Mouse (Mus musculus) cortical plate, adult 2 months (tissue): Measurements from ENCODE around the gene Socs5. TPM values are rescaled to one million over a fixed set of nuclear protein-coding genes. Genes with fewer than 3 reads are reported as not detected.

Experiments used
- H3K27ac ChIP-seq: fragments of 200-500 bp; 2 replicates; pipeline ENCODE4 v1.5.1; 2012; ENCODE audit warnings: low read length, control low read depth, inconsistent platforms; ENCODE audit not compliant: insufficient read depth
- H3K4me1 ChIP-seq: fragments of 200-500 bp; 2 replicates; pipeline ENCODE4 v1.6.1; 2011; ENCODE audit warnings: low read length; ENCODE audit not compliant: control insufficient read depth, insufficient read depth
- H3K4me3 ChIP-seq: fragments of 200-500 bp; 2 replicates; pipeline ENCODE4 v1.5.1; 2011; ENCODE audit warnings: mild to moderate bottlenecking, low read length, control low read depth; ENCODE audit not compliant: insufficient read depth
- CTCF ChIP-seq: fragments of 200-500 bp; IDR thresholded peaks from 2 replicates; pipeline ENCODE4 v1.5.1; 2011; ENCODE audit warnings: mild to moderate bottlenecking, control low read depth, low read length; ENCODE audit not compliant: insufficient read depth; ENCODE audit errors: extremely low read depth
- POLR2A ChIP-seq: fragments of 200-500 bp; IDR thresholded peaks from 2 replicates; pipeline ENCODE4 v1.6.1; 2011; ENCODE audit warnings: mild to moderate bottlenecking, low read length, control low read depth; ENCODE audit not compliant: insufficient read depth; ENCODE audit errors: extremely low read depth
- polyA plus RNA-seq: library from polyadenylated mRNA; depleted of rRNA; stranded (reverse); fragments of >200 nt; gene quantifications from 2 replicates; pipeline ENCODE4 v1.2.3, GENCODE M21; 2012

The Socs5 gene
- polyA plus RNA-seq, 1 experiment, result 64.1 TPM

DNA sequence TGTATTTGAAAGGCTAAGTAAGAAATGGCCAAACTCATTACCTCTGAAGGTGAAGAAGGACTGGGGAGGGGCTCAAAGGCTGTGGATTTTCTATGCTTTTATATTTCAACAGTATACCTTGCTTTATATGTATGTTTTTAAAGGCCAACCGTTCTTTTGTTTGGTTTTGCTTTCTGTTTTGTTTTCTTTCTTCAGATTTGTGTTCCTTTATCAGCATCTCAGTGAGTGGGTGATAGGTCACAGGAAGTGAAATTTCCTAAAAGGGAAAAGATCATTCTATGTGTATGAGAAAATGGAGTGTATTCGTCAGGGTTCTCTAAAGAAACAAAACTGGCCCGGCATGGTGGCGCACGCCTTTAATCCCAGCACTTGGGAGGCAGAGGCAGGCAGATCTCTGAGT is 23.8 kb upstream of the Socs5 start:
- H3K4me1 ChIP-seq, result no peaks in the 10 kb centered on the region
- H3K4me3 ChIP-seq, result no peak overlapping the region
- no peak for TF ChIP-seq POLR2A
- TF ChIP-seq CTCF, result no peak
- H3K27ac ChIP-seq, result no peak overlapping the region

- H3K4me3 ChIP-seq, result no peak overlapping the region
- no peak for TF ChIP-seq POLR2A
- TF ChIP-seq CTCF, result no peak
- H3K27ac ChIP-seq, result no peak overlapping the region
- no peaks in the 10 kb centered on the region for H3K4me1 ChIP-seq
Observed at GRCm38 (mm10) chr17:87085726-87086125, 21.8 kb upstream of the Socs5 start.

DNA sequence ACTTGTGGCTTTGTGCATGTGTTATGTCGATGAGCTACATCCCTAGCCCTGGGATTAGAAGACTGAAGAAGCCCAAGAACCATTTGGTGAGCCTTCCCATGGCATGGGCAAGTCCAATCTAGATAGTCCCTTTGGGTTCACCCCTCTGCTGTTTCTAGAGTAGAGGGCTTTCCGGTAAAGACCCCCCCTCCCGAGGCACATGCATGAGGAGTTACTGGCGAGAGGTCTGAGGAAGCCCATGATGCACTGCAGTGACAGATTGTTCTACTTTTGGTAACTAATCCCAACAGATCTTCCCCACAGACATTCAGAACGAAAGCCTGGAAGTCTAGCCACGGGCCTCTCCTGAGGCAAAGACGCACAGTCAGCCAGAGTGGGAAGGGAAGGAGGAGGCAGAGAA is 18.2 kb upstream of the Socs5 start:
- Histone ChIP-seq H3K4me1 (no peaks in the 10 kb centered on the region), H3K27ac (no peak overlapping the region), H3K4me3 (no peak overlapping the region)
- TF ChIP-seq CTCF (no peak), POLR2A (no peak)

GRCm38 (mm10) chr17:87093061-87093460 is 14.4 kb upstream of the Socs5 start:
- no peak overlapping the region for H3K27ac ChIP-seq
- TF ChIP-seq CTCF, result no peak
- no peak for TF ChIP-seq POLR2A
- H3K4me1 ChIP-seq, result no peaks in the 10 kb centered on the region
- H3K4me3 ChIP-seq, result no peak overlapping the region

GRCm38 (mm10) chr17:87096951-87097350 is 10.5 kb upstream of the Socs5 start:
- Histone ChIP-seq H3K27ac (no peak overlapping the region), H3K4me1 (no peaks in the 10 kb centered on the region), H3K4me3 (no peak overlapping the region)
- TF ChIP-seq POLR2A (no peak), CTCF (no peak)

- H3K4me1 ChIP-seq, result no peaks in the 10 kb centered on the region
- no peak overlapping the region for H3K27ac ChIP-seq
- TF ChIP-seq CTCF (no peak), POLR2A (no peak)
- no peak overlapping the region for H3K4me3 ChIP-seq
Observed at GRCm38 (mm10) chr17:87097576-87097975, 9.9 kb upstream of the Socs5 start.

DNA sequence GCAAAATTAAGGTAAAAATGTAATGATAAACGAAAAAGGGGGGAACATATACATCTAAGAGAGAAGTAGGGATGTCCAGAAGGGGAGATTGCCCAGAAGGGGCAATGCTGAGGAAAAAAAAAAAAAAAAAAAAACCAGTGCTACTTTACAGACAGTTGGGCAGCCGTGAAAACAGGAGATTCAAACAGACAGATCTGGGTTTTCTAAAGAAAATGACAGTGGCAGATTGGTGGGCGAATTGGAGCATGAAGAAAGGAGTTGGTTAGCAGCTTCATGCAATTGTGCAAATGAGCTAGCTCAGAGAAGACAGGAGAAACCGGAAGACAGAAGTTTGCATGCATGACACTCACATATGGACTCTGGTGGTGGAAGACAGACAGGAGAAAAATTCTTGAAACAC is 6.5 kb upstream of the Socs5 start:
- no peak overlapping the region for H3K27ac ChIP-seq
- no peak for TF ChIP-seq CTCF
- H3K4me3 ChIP-seq, result no peak overlapping the region
- H3K4me1 ChIP-seq, result no peaks in the 10 kb centered on the region; the same call in 1 of the 2 replicates

- Histone ChIP-seq H3K4me3 (no peak overlapping the region), H3K27ac (no peak overlapping the region), H3K4me1 (no peaks in the 10 kb centered on the region; the same call in 1 of the 2 replicates)
- TF ChIP-seq CTCF (no peak), POLR2A (no peak)
Observed at GRCm38 (mm10) chr17:87102636-87103035, 4.8 kb upstream of the Socs5 start.

DNA sequence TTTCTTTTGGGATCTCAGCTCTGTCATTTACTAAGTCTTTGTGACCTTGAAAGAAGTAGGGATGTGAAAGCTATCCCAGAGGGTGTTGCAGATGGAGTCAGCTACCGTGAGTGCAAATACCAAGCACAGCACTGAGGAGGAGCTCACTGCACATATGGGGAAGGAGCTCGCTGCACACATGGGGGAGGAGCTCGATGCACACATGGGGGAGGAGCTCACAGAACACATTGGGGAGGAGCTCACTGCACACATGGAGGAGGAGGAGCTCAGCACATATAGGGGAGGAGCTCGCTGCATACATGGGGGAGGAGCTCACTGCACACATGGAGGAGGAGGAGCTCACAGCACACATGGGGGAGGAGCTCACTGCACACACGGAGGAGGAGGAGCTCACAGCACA is 4.4 kb upstream of the Socs5 start:
- Histone ChIP-seq H3K27ac (no peak overlapping the region), H3K4me3 (no peak overlapping the region), H3K4me1 (no peaks in the 10 kb centered on the region; the same call in 1 of the 2 replicates)
- TF ChIP-seq POLR2A, result no peak
- TF ChIP-seq CTCF, result no peak

DNA sequence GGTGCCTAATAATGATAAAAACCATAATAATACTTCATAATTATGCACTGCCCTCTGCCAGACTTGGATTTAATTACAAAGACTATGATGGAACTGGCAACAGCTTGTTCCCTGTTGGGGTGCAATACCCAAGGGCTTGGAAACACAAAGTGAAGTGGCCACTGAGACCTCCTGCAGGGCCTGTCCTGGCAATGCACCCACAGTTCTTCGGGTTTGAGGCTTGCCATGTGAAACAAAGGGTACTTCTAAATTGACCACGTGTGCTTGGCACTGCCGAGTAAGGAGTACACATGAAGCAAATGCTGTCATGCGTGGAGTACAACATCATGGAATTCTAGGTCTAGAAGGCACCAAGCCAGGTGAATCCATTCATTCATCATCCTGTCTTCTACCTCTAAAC is 3.2 kb upstream of the Socs5 start:
- no peak for TF ChIP-seq POLR2A
- TF ChIP-seq CTCF, result no peak
- no peak overlapping the region for H3K27ac ChIP-seq
- H3K4me3 ChIP-seq, result no peak overlapping the region
- peaks cover 1% of the 10 kb centered on the region; the same call in 1 of the 2 replicates for H3K4me1 ChIP-seq
